Mouse (Mus musculus) embryonic facial prominence, embryonic 10.5 days (tissue): Measurements from ENCODE around the gene Paqr7. TPM values are rescaled to one million over a fixed set of nuclear protein-coding genes. Genes with fewer than 3 reads are reported as not detected.
A peak's percentile ranks its signal among the peaks of the same experiment; 100 is the strongest.

Experiments used
- DNase-seq: peaks from one replicate; pipeline ENCODE4 v3.0.0-alpha.2; 2017; ENCODE audit warnings: low spot score
- H3K27ac ChIP-seq: fragments of 300-500 bp; sonication (generic); replicated peaks from 2 replicates; pipeline ENCODE4 v1.5.1; 2016; ENCODE audit warnings: mild to moderate bottlenecking
- H3K27me3 ChIP-seq: fragments of 300-500 bp; sonication (generic); replicated peaks from 2 replicates; pipeline ENCODE4 v1.6.1; 2016; ENCODE audit warnings: low read depth, mild to moderate bottlenecking; ENCODE audit not compliant: poor library complexity, severe bottlenecking
- H3K36me3 ChIP-seq: fragments of 300-500 bp; sonication (generic); replicated peaks from 2 replicates; pipeline ENCODE4 v1.6.1; 2016; ENCODE audit warnings: mild to moderate bottlenecking, moderate library complexity
- H3K4me1 ChIP-seq: fragments of 300-500 bp; sonication (generic); 2 replicates; pipeline ENCODE4 v1.6.1; 2016
- H3K4me3 ChIP-seq: fragments of 300-500 bp; sonication (generic); 2 replicates; pipeline ENCODE4 v1.5.1; 2016; ENCODE audit warnings: mild to moderate bottlenecking, moderate library complexity
- H3K9me3 ChIP-seq: fragments of 300-500 bp; sonication (generic); 2 replicates; pipeline ENCODE4 v1.6.1; 2016; ENCODE audit warnings: mild to moderate bottlenecking
- WGBS: fragments of 180-500 bp; shearing (Covaris S2); methylation state at CpG from one replicate; pipeline ENCODE4 v1.1.7; 2016; 5-methylcytosine and 5-hydroxymethylcytosine counted together
- polyA plus RNA-seq: library from polyadenylated mRNA; unstranded; fragments of >200 nt; fragmentation: Nextera tagmentation; extraction: Ambion mirVana; gene quantifications from 2 replicates; pipeline ENCODE4 v1.2.1, GENCODE M21; 2016

The Paqr7 gene
- polyA plus RNA-seq, 1 experiment from 2014 or later, result 2.1 TPM

- no peaks in the 10 kb centered on the region for H3K27me3 ChIP-seq
- H3K9me3 ChIP-seq, result no peaks in the 10 kb centered on the region
- under 1% methylated on average over 42 of the region's 42 CpGs for WGBS
- H3K36me3 ChIP-seq, result peaks cover 18% of the 10 kb centered on the region
- peak within 1 kb of the TSS; percentile 91 for H3K27ac ChIP-seq
- peak within 1 kb of the TSS; percentile 70 for H3K4me3 ChIP-seq
- peak; percentile 96 for DNase-seq
- peaks cover 35% of the 10 kb centered on the region for H3K4me1 ChIP-seq
Observed at GRCm38 (mm10) chr4:134510845-134511411, 14.4 kb downstream of the Paqr7 start, which contains the start of gene Aunip. Aunip (plus strand) TSS chr4:134510999.

DNA sequence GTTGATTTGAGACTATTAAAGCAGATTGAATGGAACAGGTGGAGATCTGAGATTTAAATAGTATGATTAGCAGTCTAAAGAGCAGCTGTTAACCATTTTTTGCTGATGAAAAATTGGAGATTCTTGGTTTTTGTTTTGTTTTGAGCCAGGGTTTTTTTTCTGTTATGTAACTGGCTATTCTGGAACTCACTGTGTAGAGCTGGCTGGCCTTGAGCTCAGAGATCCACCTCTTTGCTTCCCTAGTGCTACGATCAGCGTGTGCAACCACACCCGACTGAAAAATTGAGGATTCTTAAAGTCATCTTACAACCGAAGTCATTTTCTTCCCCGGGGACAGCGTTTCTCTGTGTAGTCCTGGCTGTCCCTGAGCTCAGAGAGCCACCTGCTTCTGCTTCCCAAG is 15.2 kb downstream of the Paqr7 start:
- Histone ChIP-seq H3K4me3 (peak overlapping the region; percentile 70), H3K4me1 (peaks cover 35% of the 10 kb centered on the region), H3K36me3 (peaks cover 18% of the 10 kb centered on the region), H3K9me3 (no peaks in the 10 kb centered on the region), H3K27me3 (no peaks in the 10 kb centered on the region), H3K27ac (peak overlapping the region; percentile 91; the same call in 1 of the 2 replicates)
- DNase-seq, result no peak
- WGBS, result 80% methylated on average over 6 of the region's 6 CpGs

GRCm38 (mm10) chr4:134512798-134513197 is 16.3 kb downstream of the Paqr7 start:
- 35% methylated on average over 15 of the region's 15 CpGs for WGBS
- Histone ChIP-seq H3K4me3 (peak overlapping the region; percentile 70), H3K27ac (peak overlapping the region; percentile 15; the same call in 1 of the 2 replicates)

DNA sequence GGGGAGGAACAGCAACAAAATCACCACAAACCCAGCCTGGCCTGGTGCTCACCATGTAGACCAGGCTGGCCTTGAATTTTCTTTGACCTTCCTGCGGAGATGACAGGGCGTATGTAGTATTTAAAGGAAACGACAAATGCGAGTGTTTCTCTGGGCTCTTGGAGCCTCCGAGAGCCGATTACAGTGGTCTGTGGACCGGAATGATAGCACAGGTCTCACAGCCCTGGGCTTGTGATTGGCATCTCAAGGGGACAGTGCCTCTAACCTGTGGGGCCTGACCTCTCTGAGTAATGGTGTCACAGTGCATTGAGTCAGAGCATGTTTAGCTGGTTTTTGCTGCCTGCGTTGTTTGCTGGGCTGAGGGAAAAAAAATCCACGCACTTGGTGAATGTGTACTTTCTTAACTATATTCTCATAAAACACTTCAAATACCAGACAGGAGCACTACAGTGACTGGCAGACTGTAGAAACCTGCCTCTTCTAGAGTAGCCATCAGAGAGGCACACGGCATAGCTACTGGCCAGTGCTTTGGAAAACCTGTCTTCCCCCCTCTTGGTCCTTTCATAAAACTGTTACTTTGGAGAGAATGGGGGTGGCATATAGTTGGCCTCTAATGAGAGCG is 17.9 kb downstream of the Paqr7 start:
- DNase-seq, result no peak
- peaks cover 41% of the 10 kb centered on the region for H3K4me1 ChIP-seq
- no peaks in the 10 kb centered on the region for H3K9me3 ChIP-seq
- H3K4me3 ChIP-seq, result no peak overlapping the region
- H3K27ac ChIP-seq, result no peak overlapping the region
- H3K36me3 ChIP-seq, result peaks cover 32% of the 10 kb centered on the region
- 90% methylated on average over 11 of the region's 11 CpGs for WGBS
- H3K27me3 ChIP-seq, result no peaks in the 10 kb centered on the region

More at GRCm38 (mm10) chr4:134512798-134513197, 16.3 kb downstream of the Paqr7 start:
- Histone ChIP-seq H3K4me1 (peaks cover 41% of the 10 kb centered on the region), H3K36me3 (peaks cover 25% of the 10 kb centered on the region), H3K27me3 (no peaks in the 10 kb centered on the region), H3K9me3 (no peaks in the 10 kb centered on the region)
- DNase-seq, result peak; percentile 74

GRCm38 (mm10) chr4:134515614-134516013 is 19.1 kb downstream of the Paqr7 start:
- Histone ChIP-seq H3K27ac (no peak overlapping the region), H3K4me1 (peaks cover 38% of the 10 kb centered on the region), H3K9me3 (no peaks in the 10 kb centered on the region), H3K36me3 (peaks cover 44% of the 10 kb centered on the region), H3K27me3 (no peaks in the 10 kb centered on the region), H3K4me3 (no peak overlapping the region)
- WGBS, result 77% methylated on average over 7 of the region's 7 CpGs
- DNase-seq, result no peak

- Histone ChIP-seq H3K9me3 (no peaks in the 10 kb centered on the region), H3K4me1 (peaks cover 28% of the 10 kb centered on the region), H3K27me3 (no peaks in the 10 kb centered on the region), H3K27ac (no peak overlapping the region), H3K36me3 (peaks cover 57% of the 10 kb centered on the region), H3K4me3 (no peak overlapping the region)
- WGBS, result 86% methylated on average over 8 of the region's 8 CpGs
- DNase-seq, result no peak
Observed at GRCm38 (mm10) chr4:134516981-134517380, 20.5 kb downstream of the Paqr7 start.

GRCm38 (mm10) chr4:134517719-134518118 is 21.2 kb downstream of the Paqr7 start:
- WGBS, result 92% methylated on average over 10 of the region's 10 CpGs
- Histone ChIP-seq H3K9me3 (no peaks in the 10 kb centered on the region), H3K27me3 (no peaks in the 10 kb centered on the region), H3K36me3 (peaks cover 64% of the 10 kb centered on the region), H3K4me3 (no peak overlapping the region), H3K27ac (no peak overlapping the region), H3K4me1 (peaks cover 24% of the 10 kb centered on the region)
- DNase-seq, result no peak

GRCm38 (mm10) chr4:134518541-134518940 is 22.0 kb downstream of the Paqr7 start:
- peaks cover 17% of the 10 kb centered on the region for H3K4me1 ChIP-seq
- 97% methylated on average over 4 of the region's 4 CpGs for WGBS
- no peaks in the 10 kb centered on the region for H3K27me3 ChIP-seq
- no peaks in the 10 kb centered on the region for H3K9me3 ChIP-seq
- DNase-seq, result no peak
- peaks cover 72% of the 10 kb centered on the region for H3K36me3 ChIP-seq
- H3K4me3 ChIP-seq, result no peak overlapping the region
- no peak overlapping the region for H3K27ac ChIP-seq

DNA sequence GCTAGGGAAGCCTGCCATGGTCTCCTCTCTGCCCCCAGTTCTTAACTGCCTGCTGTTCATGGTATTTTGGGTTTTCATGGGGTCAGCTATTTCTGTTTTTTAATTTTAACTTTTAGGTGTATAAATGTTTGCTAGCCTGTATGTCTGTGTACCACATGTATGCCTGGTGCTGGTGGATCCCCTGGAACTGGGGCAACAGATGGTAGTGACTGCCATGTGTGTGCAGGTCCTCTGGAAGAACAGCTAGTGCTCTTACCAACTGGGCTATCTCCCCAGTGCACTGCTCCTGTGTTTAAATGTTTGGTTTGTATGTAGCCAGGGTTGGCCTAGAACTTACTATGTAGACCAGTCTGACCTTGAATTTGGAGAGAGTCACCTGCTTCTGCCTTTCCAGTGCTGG is 22.8 kb downstream of the Paqr7 start:
- H3K36me3 ChIP-seq, result peaks cover 73% of the 10 kb centered on the region

DNA sequence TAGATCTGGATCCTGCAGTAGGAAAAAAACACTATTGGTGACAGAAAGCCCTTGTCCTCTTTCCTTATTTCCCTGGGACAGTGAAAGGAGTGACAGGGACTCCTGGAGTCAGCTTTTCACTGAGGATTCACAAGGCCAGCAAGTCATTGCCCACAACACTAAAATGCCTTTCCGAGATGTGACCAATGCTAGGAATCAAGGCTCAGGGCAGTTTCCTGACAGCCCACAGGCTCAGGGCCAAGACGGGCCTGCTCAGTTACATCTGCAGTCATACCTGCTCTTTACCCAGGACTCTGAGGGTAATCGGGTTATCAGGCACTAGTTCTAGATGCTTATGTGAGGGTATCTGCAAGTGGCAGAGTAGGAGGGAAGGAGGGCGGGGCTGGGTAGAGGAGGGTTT is 26.9 kb downstream of the Paqr7 start:
- no peak for DNase-seq
- 86% methylated on average over 4 of the region's 4 CpGs for WGBS
- Histone ChIP-seq H3K27ac (no peak overlapping the region), H3K27me3 (no peaks in the 10 kb centered on the region), H3K9me3 (no peaks in the 10 kb centered on the region), H3K4me3 (no peak overlapping the region), H3K4me1 (no peaks in the 10 kb centered on the region; the same call in 1 of the 2 replicates), H3K36me3 (peaks cover 92% of the 10 kb centered on the region)

More for the DNA sequence above, 22.8 kb downstream of the Paqr7 start:
- no peak for DNase-seq
- peaks cover 10% of the 10 kb centered on the region for H3K4me1 ChIP-seq
- no peak overlapping the region for H3K4me3 ChIP-seq
- no peaks in the 10 kb centered on the region for H3K27me3 ChIP-seq
- H3K9me3 ChIP-seq, result no peaks in the 10 kb centered on the region
- no peak overlapping the region for H3K27ac ChIP-seq

DNA sequence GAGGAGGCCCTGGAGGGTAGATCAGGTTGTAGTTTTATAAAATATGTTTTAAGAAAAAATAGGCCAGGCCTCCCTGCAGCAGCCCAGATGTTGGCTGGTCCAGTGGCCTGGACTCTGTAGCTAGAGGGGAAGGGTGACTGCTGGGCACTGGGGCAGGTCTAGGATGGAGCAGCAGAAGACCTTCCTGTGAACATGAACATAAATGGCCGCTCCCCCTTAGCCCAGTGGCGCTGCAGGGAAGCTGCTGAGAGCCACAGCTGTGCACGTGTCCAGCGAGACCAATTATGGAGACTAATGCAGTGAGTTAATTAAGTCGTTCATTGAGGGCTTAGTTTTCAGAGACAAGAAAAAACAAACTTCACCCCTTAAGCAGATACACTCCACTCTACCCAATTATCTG is 29.3 kb downstream of the Paqr7 start:
- no peak overlapping the region for H3K27ac ChIP-seq
- WGBS, result 68% methylated on average over 5 of the region's 5 CpGs
- no peaks in the 10 kb centered on the region; the same call in 1 of the 2 replicates for H3K4me1 ChIP-seq
- H3K27me3 ChIP-seq, result no peaks in the 10 kb centered on the region
- H3K4me3 ChIP-seq, result no peak overlapping the region
- DNase-seq, result no peak
- peaks cover 99% of the 10 kb centered on the region for H3K36me3 ChIP-seq
- H3K9me3 ChIP-seq, result no peaks in the 10 kb centered on the region

GRCm38 (mm10) chr4:134526220-134526619 is 29.7 kb downstream of the Paqr7 start:
- DNase-seq, result no peak
- 84% methylated on average over 5 of the region's 5 CpGs for WGBS
- Histone ChIP-seq H3K27me3 (no peaks in the 10 kb centered on the region), H3K27ac (no peak overlapping the region), H3K9me3 (no peaks in the 10 kb centered on the region), H3K36me3 (peaks cover 99% of the 10 kb centered on the region), H3K4me1 (no peaks in the 10 kb centered on the region; the same call in 1 of the 2 replicates), H3K4me3 (no peak overlapping the region)

- 83% methylated on average over 4 of the region's 4 CpGs for WGBS
- Histone ChIP-seq H3K9me3 (no peaks in the 10 kb centered on the region), H3K36me3 (peaks cover 38% of the 10 kb centered on the region), H3K4me3 (no peak overlapping the region), H3K4me1 (peaks cover 25% of the 10 kb centered on the region), H3K27ac (no peak overlapping the region), H3K27me3 (no peaks in the 10 kb centered on the region)
- DNase-seq, result no peak
Observed at GRCm38 (mm10) chr4:134532928-134533327, 36.4 kb downstream of the Paqr7 start.
